Comparison of ENCODE assay signal across 27 mouse cellular contexts in the genomic region with DNA sequence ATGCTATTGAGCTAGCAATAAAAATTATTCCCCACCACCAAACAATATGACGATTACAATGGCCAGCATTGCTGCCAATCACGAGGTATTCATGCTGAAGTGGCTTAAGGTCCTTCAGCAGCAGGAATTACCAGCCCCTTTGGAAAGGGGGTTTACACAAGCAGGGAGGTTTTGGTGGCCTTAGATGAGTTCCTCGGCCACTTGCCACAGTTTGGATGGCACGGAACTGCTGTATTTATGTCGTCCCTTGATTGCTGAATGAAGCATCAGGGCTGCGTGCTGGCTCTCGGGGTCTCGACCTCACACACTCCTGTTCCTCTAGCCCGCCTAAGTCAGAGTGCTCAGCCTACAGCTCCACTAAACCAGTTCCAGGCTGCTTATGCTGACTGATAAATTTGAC.
A peak's percentile ranks its signal among the peaks of the same experiment; 100 is the strongest.
DNase-seq lines count a peak whose midpoint lies in the region; ATAC-seq lines count a peak whose summit lies in the region.
"Had no signal": no experiment of that assay in that cellular context is flagged by ENCODE, and none has a peak within 500 bp of the region (broad histone marks: within the 10 kb centered on the region; RNA-seq: fewer than 3 reads in every experiment).

No protein-coding gene starts in this region.

- H3K9me3 ChIP-seq in midbrain, embryonic 11.5 days (ENCODE audit: control insufficient read depth, low read length): no peaks in the 10 kb centered on the region
- H3K9me3 ChIP-seq in midbrain, embryonic 15.5 days: no peaks in the 10 kb centered on the region
- no peaks in the 10 kb centered on the region for H3K9me3 ChIP-seq in embryonic facial prominence, embryonic 13.5 days
- H3K9me3 ChIP-seq in midbrain, embryonic 13.5 days: no peaks in the 10 kb centered on the region
- H3K9me3 ChIP-seq: embryonic facial prominence, embryonic 15.5 days; heart, embryonic 13.5 days; liver, embryonic 15.5 days; neural tube, embryonic 13.5 days had no signal

- H3K27me3 ChIP-seq in midbrain, embryonic 11.5 days (ENCODE audit: control insufficient read depth, insufficient read depth, low read length): no peaks in the 10 kb centered on the region
- no peaks in the 10 kb centered on the region for H3K27me3 ChIP-seq in midbrain, embryonic 15.5 days (replicated peaks)
- no peaks in the 10 kb centered on the region for H3K27me3 ChIP-seq in embryonic facial prominence, embryonic 13.5 days
- no peaks in the 10 kb centered on the region for H3K27me3 ChIP-seq in midbrain, embryonic 13.5 days
- H3K27me3 ChIP-seq: embryonic facial prominence, embryonic 15.5 days; liver, embryonic 15.5 days; neural tube, embryonic 13.5 days had no signal

- peak; percentile 38; the same call in 1 of the 2 replicates for ATAC-seq in midbrain, embryonic 11.5 days (ENCODE audit: low FRiP score)
- no peak for ATAC-seq in midbrain, embryonic 15.5 days (replicated peaks)
- ATAC-seq in embryonic facial prominence, embryonic 13.5 days (ENCODE audit: insufficient number of reproducible peaks, insufficient read depth, low FRiP score, low TSS enrichment, low read depth): no peak
- ATAC-seq in midbrain, embryonic 13.5 days: no peak
- ATAC-seq: CD4-positive, CD25-positive, alpha-beta regulatory T cell, adult 4 months; forebrain, embryonic 16.5 days had no signal

- no peak overlapping the region for H3K9ac ChIP-seq in midbrain, embryonic 11.5 days (ENCODE audit: low read length)
- no peak overlapping the region for H3K9ac ChIP-seq in midbrain, embryonic 15.5 days
- H3K9ac ChIP-seq in embryonic facial prominence, embryonic 13.5 days: no peak overlapping the region
- H3K9ac ChIP-seq in midbrain, embryonic 13.5 days (replicated peaks): no peak overlapping the region
- H3K9ac ChIP-seq: embryonic facial prominence, embryonic 15.5 days; heart, embryonic 13.5 days; hindbrain, embryonic 14.5 days; liver, embryonic 15.5 days; lung, embryonic 14.5 days had no signal

- peak overlapping the region; percentile 69 for H3K27ac ChIP-seq in midbrain, embryonic 11.5 days (ENCODE audit: low read depth, low read length)
- no peak overlapping the region for H3K27ac ChIP-seq in midbrain, embryonic 15.5 days
- peak overlapping the region; percentile 55 for H3K27ac ChIP-seq in embryonic facial prominence, embryonic 13.5 days
- peak overlapping the region; percentile 8 for H3K27ac ChIP-seq in midbrain, embryonic 13.5 days
- H3K27ac ChIP-seq: gastrocnemius, adult 2 months; heart, embryonic 13.5 days; liver, embryonic 15.5 days had no signal

- DNase-seq in heart, adult 11 months: peak; percentile 72
- no peak for DNase-seq in heart, postnatal 14 days
- no peak for DNase-seq in midbrain, embryonic 11.5 days (ENCODE audit: low spot score, missing footprints)
- DNase-seq in kidney, adult 18-20 months: no peak
- no peak for DNase-seq in gastrocnemius, postnatal 14 days
- DNase-seq: adrenal gland, adult 2 months; adrenal gland, postnatal 36 days; cerebellum, adult 2 months; cerebellum, postnatal 14 days; gastrocnemius, adult 2 months; heart, postnatal 10 days; kidney, adult 8-10 months; kidney, postnatal 10 days; layer of hippocampus, postnatal 36 days; left cerebral cortex, postnatal 4 days; lung, embryonic 14.5 days; lung, postnatal 14 days had no signal

- no peak overlapping the region for H3K4me3 ChIP-seq in midbrain, embryonic 11.5 days (ENCODE audit: low read depth, low read length)
- no peak overlapping the region for H3K4me3 ChIP-seq in midbrain, embryonic 15.5 days
- no peak overlapping the region for H3K4me3 ChIP-seq in embryonic facial prominence, embryonic 13.5 days
- H3K4me3 ChIP-seq in midbrain, embryonic 13.5 days (replicated peaks): no peak overlapping the region
- H3K4me3 ChIP-seq: embryonic facial prominence, embryonic 15.5 days; gastrocnemius, adult 2 months; heart, embryonic 13.5 days; liver, embryonic 15.5 days; neural tube, embryonic 13.5 days had no signal

- peaks cover 31% of the 10 kb centered on the region for H3K4me1 ChIP-seq in midbrain, embryonic 11.5 days (ENCODE audit: control insufficient read depth, insufficient read depth, low read length)
- H3K4me1 ChIP-seq in midbrain, embryonic 15.5 days: peaks cover 14% of the 10 kb centered on the region; the same call in 1 of the 2 replicates
- H3K4me1 ChIP-seq in embryonic facial prominence, embryonic 13.5 days: peaks cover 44% of the 10 kb centered on the region
- H3K4me1 ChIP-seq in midbrain, embryonic 13.5 days (replicated peaks): peaks cover 39% of the 10 kb centered on the region
- H3K4me1 ChIP-seq: liver, embryonic 15.5 days had no signal

- intact Hi-C loops in heart, postnatal 14 days (cut with DNase I): no loop called here
- intact Hi-C loops in gastrocnemius, postnatal 14 days (cut with DNase I; ENCODE audit: low total_unique reads): no loop called here

- H3K4me2 ChIP-seq in midbrain, embryonic 11.5 days: no peak overlapping the region
- no peak overlapping the region for H3K4me2 ChIP-seq in midbrain, embryonic 15.5 days
- no peak overlapping the region for H3K4me2 ChIP-seq in embryonic facial prominence, embryonic 13.5 days
- H3K4me2 ChIP-seq in midbrain, embryonic 13.5 days (replicated peaks): no peak overlapping the region
- H3K4me2 ChIP-seq: embryonic facial prominence, embryonic 15.5 days; heart, embryonic 13.5 days; hindbrain, embryonic 14.5 days; liver, embryonic 15.5 days; lung, embryonic 14.5 days had no signal

- no peaks in the 10 kb centered on the region for H3K36me3 ChIP-seq in midbrain, embryonic 11.5 days (ENCODE audit: control insufficient read depth, insufficient read depth, low read length)
- no peaks in the 10 kb centered on the region for H3K36me3 ChIP-seq in midbrain, embryonic 15.5 days (replicated peaks)
- H3K36me3 ChIP-seq in embryonic facial prominence, embryonic 13.5 days: no peaks in the 10 kb centered on the region
- H3K36me3 ChIP-seq in midbrain, embryonic 13.5 days: no peaks in the 10 kb centered on the region
- H3K36me3 ChIP-seq: embryonic facial prominence, embryonic 15.5 days; heart, embryonic 13.5 days; liver, embryonic 15.5 days; neural tube, embryonic 13.5 days had no signal

- WGBS in midbrain, embryonic 11.5 days: 31% methylated on average over 9 of the region's 9 CpGs
- WGBS in midbrain, embryonic 15.5 days: 25% methylated on average over 9 of the region's 9 CpGs
- 50% methylated on average over 9 of the region's 9 CpGs for WGBS in embryonic facial prominence, embryonic 13.5 days
- WGBS in midbrain, embryonic 13.5 days: 23% methylated on average over 9 of the region's 9 CpGs
